Mouse (Mus musculus) embryonic facial prominence, embryonic 13.5 days (tissue): Measurements from ENCODE around the gene Pkm. TPM values are rescaled to one million over a fixed set of nuclear protein-coding genes. Genes with fewer than 3 reads are reported as not detected.

ENCODE experiments used
- ATAC-seq: fragments of 200-750 bp; cut with Nextera tagmentation; 2 replicates; pipeline ENCODE4 v1.8.0; 2017; ENCODE audit warnings: low read depth; ENCODE audit not compliant: insufficient number of reproducible peaks, insufficient read depth, low FRiP score, low TSS enrichment
- H3K27ac ChIP-seq: fragments of 300-500 bp; sonication (generic); 2 replicates; pipeline ENCODE4 v1.5.1; 2015; ENCODE audit warnings: moderate library complexity, mild to moderate bottlenecking, inconsistent platforms
- H3K27me3 ChIP-seq: fragments of 300-500 bp; sonication (generic); 2 replicates; pipeline ENCODE4 v1.6.1; 2015; ENCODE audit warnings: mild to moderate bottlenecking, inconsistent platforms
- H3K36me3 ChIP-seq: fragments of 300-500 bp; sonication (generic); 2 replicates; pipeline ENCODE4 v1.6.1; 2015; ENCODE audit warnings: mild to moderate bottlenecking, inconsistent platforms
- H3K4me1 ChIP-seq: fragments of 300-500 bp; sonication (generic); 2 replicates; pipeline ENCODE4 v1.6.1; 2015; ENCODE audit warnings: inconsistent platforms
- H3K4me2 ChIP-seq: fragments of 300-500 bp; sonication (generic); 2 replicates; pipeline ENCODE4 v1.6.1; 2015; ENCODE audit warnings: moderate library complexity, mild to moderate bottlenecking, inconsistent platforms
- H3K4me3 ChIP-seq: fragments of 300-500 bp; sonication (generic); 2 replicates; pipeline ENCODE4 v1.5.1; 2015; ENCODE audit warnings: mild to moderate bottlenecking, inconsistent platforms
- H3K9ac ChIP-seq: fragments of 300-500 bp; sonication (generic); 2 replicates; pipeline ENCODE4 v1.6.1; 2015; ENCODE audit warnings: mild to moderate bottlenecking, inconsistent platforms
- H3K9me3 ChIP-seq: fragments of 300-500 bp; sonication (generic); 2 replicates; pipeline ENCODE4 v1.6.1; 2016; ENCODE audit warnings: inconsistent platforms
- WGBS: fragments of 180-500 bp; shearing (Covaris S2); methylation state at CpG from one replicate; pipeline ENCODE4 v1.1.7; 2015; ENCODE audit warnings: mixed read lengths; 5-methylcytosine and 5-hydroxymethylcytosine counted together
- polyA plus RNA-seq: library from polyadenylated mRNA; unstranded; fragments of >200 nt; fragmentation: Nextera tagmentation; extraction: Ambion mirVana; gene quantifications from 2 replicates; pipeline ENCODE4 v1.2.1, GENCODE M21; 2015

Gene Pkm
- polyA plus RNA-seq, 1 experiment from 2014 or later, result 1,360 TPM

GRCm38 (mm10) chr9:59667250-59667649 lies 11.1 kb downstream of the Pkm start:
- no peak overlapping the region for H3K4me3 ChIP-seq
- H3K36me3 ChIP-seq, result peaks cover 90% of the 10 kb centered on the region
- H3K27me3 ChIP-seq, result no peaks in the 10 kb centered on the region
- no peak for ATAC-seq
- no peak overlapping the region for H3K4me2 ChIP-seq
- WGBS, result 82% methylated on average over 4 of the region's 4 CpGs
- H3K9me3 ChIP-seq, result no peaks in the 10 kb centered on the region
- H3K4me1 ChIP-seq, result no peaks in the 10 kb centered on the region
- no peak overlapping the region for H3K9ac ChIP-seq
- H3K27ac ChIP-seq, result no peak overlapping the region

- Histone ChIP-seq H3K27me3 (no peaks in the 10 kb centered on the region), H3K4me3 (no peak overlapping the region), H3K4me2 (no peak overlapping the region), H3K36me3 (peaks cover 90% of the 10 kb centered on the region), H3K27ac (no peak overlapping the region), H3K4me1 (no peaks in the 10 kb centered on the region), H3K9ac (no peak overlapping the region), H3K9me3 (no peaks in the 10 kb centered on the region)
- no peak for ATAC-seq
- 91% methylated on average over 6 of the region's 6 CpGs for WGBS
These were observed 11.7 kb downstream of the Pkm start for GRCm38 (mm10) chr9:59667904-59668303.

- Histone ChIP-seq H3K27ac (no peak overlapping the region), H3K4me3 (no peak overlapping the region), H3K27me3 (no peaks in the 10 kb centered on the region), H3K4me1 (no peaks in the 10 kb centered on the region), H3K4me2 (no peak overlapping the region), H3K9me3 (no peaks in the 10 kb centered on the region), H3K36me3 (peaks cover 90% of the 10 kb centered on the region), H3K9ac (no peak overlapping the region)
- ATAC-seq, result no peak
- 91% methylated on average over 7 of the region's 7 CpGs for WGBS
These were observed 12.3 kb downstream of the Pkm start for GRCm38 (mm10) chr9:59668473-59668872.

GRCm38 (mm10) chr9:59669172-59669571 lies 13.0 kb downstream of the Pkm start:
- H3K36me3 ChIP-seq, result peaks cover 96% of the 10 kb centered on the region
- WGBS, result 86% methylated on average over 4 of the region's 4 CpGs
- no peak overlapping the region for H3K4me2 ChIP-seq
- ATAC-seq, result no peak
- H3K9me3 ChIP-seq, result no peaks in the 10 kb centered on the region
- H3K4me1 ChIP-seq, result no peaks in the 10 kb centered on the region
- H3K4me3 ChIP-seq, result no peak overlapping the region
- H3K9ac ChIP-seq, result no peak overlapping the region
- no peak overlapping the region for H3K27ac ChIP-seq
- no peaks in the 10 kb centered on the region for H3K27me3 ChIP-seq

- Histone ChIP-seq H3K36me3 (peaks cover 98% of the 10 kb centered on the region), H3K4me2 (no peak overlapping the region), H3K9ac (no peak overlapping the region), H3K4me1 (no peaks in the 10 kb centered on the region), H3K4me3 (no peak overlapping the region), H3K27ac (no peak overlapping the region), H3K9me3 (no peaks in the 10 kb centered on the region), H3K27me3 (no peaks in the 10 kb centered on the region)
- no peak for ATAC-seq
- 86% methylated on average over 12 of the region's 12 CpGs for WGBS
These were observed 16.2 kb downstream of the Pkm start for GRCm38 (mm10) chr9:59672195-59672894.

- Histone ChIP-seq H3K36me3 (peaks cover 98% of the 10 kb centered on the region), H3K27ac (no peak overlapping the region), H3K27me3 (no peaks in the 10 kb centered on the region), H3K9me3 (no peaks in the 10 kb centered on the region), H3K4me2 (no peak overlapping the region), H3K9ac (no peak overlapping the region), H3K4me1 (no peaks in the 10 kb centered on the region), H3K4me3 (no peak overlapping the region)
- 58% methylated on average over 2 of the region's 2 CpGs for WGBS
- no peak for ATAC-seq
These were observed 17.3 kb downstream of the Pkm start for GRCm38 (mm10) chr9:59673427-59673826.

GRCm38 (mm10) chr9:59675598-59675997 lies 19.4 kb downstream of the Pkm start:
- ATAC-seq, result no peak
- Histone ChIP-seq H3K36me3 (peaks cover 89% of the 10 kb centered on the region), H3K27me3 (peaks cover 6% of the 10 kb centered on the region), H3K9me3 (no peaks in the 10 kb centered on the region), H3K9ac (no peak overlapping the region), H3K4me2 (no peak overlapping the region), H3K4me1 (peaks cover 9% of the 10 kb centered on the region), H3K27ac (no peak overlapping the region), H3K4me3 (no peak overlapping the region)
- WGBS, result 90% methylated on average over 14 of the region's 14 CpGs

- Histone ChIP-seq H3K4me3 (no peak overlapping the region), H3K4me1 (peaks cover 9% of the 10 kb centered on the region), H3K9ac (no peak overlapping the region), H3K27ac (no peak overlapping the region), H3K36me3 (peaks cover 62% of the 10 kb centered on the region), H3K27me3 (peaks cover 13% of the 10 kb centered on the region), H3K4me2 (no peak overlapping the region), H3K9me3 (no peaks in the 10 kb centered on the region)
- no peak for ATAC-seq
- WGBS, result 8% methylated on average over 1 of the region's 1 CpGs
These were observed 22.1 kb downstream of the Pkm start for GRCm38 (mm10) chr9:59678313-59678712.

GRCm38 (mm10) chr9:59679678-59680533 lies 23.7 kb downstream of the Pkm start, which contains the start of gene Gramd2:
Gene Gramd2, plus strand, starts transcription at chr9:59680144.
- peaks cover 13% of the 10 kb centered on the region for H3K27me3 ChIP-seq
- no peaks in the 10 kb centered on the region for H3K9me3 ChIP-seq
- peak within 1 kb of the TSS; percentile 91 for H3K4me2 ChIP-seq
- peak within 1 kb of the TSS; percentile 39; the same call in 1 of the 2 replicates for H3K27ac ChIP-seq
- H3K36me3 ChIP-seq, result peaks cover 47% of the 10 kb centered on the region
- peak; percentile 87 for ATAC-seq
- H3K4me1 ChIP-seq, result peaks cover 9% of the 10 kb centered on the region
- peak within 1 kb of the TSS; percentile 67 for H3K9ac ChIP-seq
- WGBS, result 1% methylated on average over 47 of the region's 47 CpGs
- peak within 1 kb of the TSS; percentile 56 for H3K4me3 ChIP-seq

- peak overlapping the region; percentile 91 for H3K4me2 ChIP-seq
- WGBS, result 10% methylated on average over 16 of the region's 16 CpGs
- peaks cover 9% of the 10 kb centered on the region for H3K4me1 ChIP-seq
- ATAC-seq, result no peak; the same call in 1 of the 2 replicates
- peaks cover 41% of the 10 kb centered on the region for H3K36me3 ChIP-seq
- H3K9ac ChIP-seq, result peak overlapping the region; percentile 67
- H3K27ac ChIP-seq, result peak overlapping the region; percentile 39; the same call in 1 of the 2 replicates
- H3K27me3 ChIP-seq, result peaks cover 13% of the 10 kb centered on the region
- peak overlapping the region; percentile 56 for H3K4me3 ChIP-seq
- H3K9me3 ChIP-seq, result no peaks in the 10 kb centered on the region
These were observed 24.3 kb downstream of the Pkm start for GRCm38 (mm10) chr9:59680534-59680875.

- WGBS, result 61% methylated on average over 2 of the region's 2 CpGs
These were observed 27.9 kb downstream of the Pkm start for GRCm38 (mm10) chr9:59684020-59684419.

More at GRCm38 (mm10) chr9:59684020-59684419, 27.9 kb downstream of the Pkm start:
- Histone ChIP-seq H3K27ac (no peak overlapping the region), H3K36me3 (peaks cover 7% of the 10 kb centered on the region), H3K9ac (no peak overlapping the region), H3K9me3 (no peaks in the 10 kb centered on the region), H3K27me3 (peaks cover 13% of the 10 kb centered on the region), H3K4me3 (no peak overlapping the region), H3K4me1 (peaks cover 9% of the 10 kb centered on the region), H3K4me2 (no peak overlapping the region)
- ATAC-seq, result no peak
